In genomic region chr3:136780321-136780720, GRCm38 (mm10) we compare ENCODE assay signal across 19 mouse cellular contexts.
DNase-seq lines count a peak whose midpoint lies in the region; ATAC-seq and TF ChIP-seq lines count a peak whose summit lies in the region.
"Had no signal": no experiment of that assay in that cellular context is flagged by ENCODE, and none has a peak within 500 bp of the region (broad histone marks: within the 10 kb centered on the region; RNA-seq: fewer than 3 reads in every experiment).

No protein-coding gene starts in this region.

- no peaks in the 10 kb centered on the region for H3K36me3 ChIP-seq in kidney, embryonic 15.5 days
- H3K36me3 ChIP-seq: embryonic facial prominence, embryonic 12.5 days; G1E; heart, embryonic 12.5 days; hindbrain, embryonic 15.5 days had no signal

- intact Hi-C loops in heart, postnatal 36 days (cut with DNase I), result no loop called here

- H3K9ac ChIP-seq in kidney, embryonic 15.5 days, result no peak overlapping the region
- H3K9ac ChIP-seq: embryonic facial prominence, embryonic 12.5 days; heart, embryonic 12.5 days; hindbrain, embryonic 15.5 days had no signal

- no peak overlapping the region for H3K4me2 ChIP-seq in kidney, embryonic 15.5 days
- H3K4me2 ChIP-seq: embryonic facial prominence, embryonic 12.5 days; heart, embryonic 12.5 days; hindbrain, embryonic 15.5 days had no signal

- peaks cover 26% of the 10 kb centered on the region; the same call in 1 of the 2 replicates for H3K4me1 ChIP-seq in cerebellum, adult 2 months (ENCODE audit: control insufficient read depth, insufficient read depth, low read length)
- H3K4me1 ChIP-seq in kidney, embryonic 15.5 days, result no peaks in the 10 kb centered on the region
- H3K4me1 ChIP-seq: heart, embryonic 12.5 days had no signal

- TF ChIP-seq CTCF in cerebellum, adult 2 months (IDR thresholded peaks at IDR 0.05; ENCODE audit: borderline replicate concordance, insufficient read depth, low read depth, low read length), result no peak

- no peak overlapping the region for H3K4me3 ChIP-seq in cerebellum, adult 2 months (replicated peaks; ENCODE audit: insufficient read depth, low read depth, low read length)
- no peak overlapping the region for H3K4me3 ChIP-seq in kidney, embryonic 15.5 days (replicated peaks)
- H3K4me3 ChIP-seq: embryonic facial prominence, embryonic 12.5 days; gastrocnemius, adult 2 months; heart, embryonic 12.5 days; hindbrain, embryonic 15.5 days had no signal

- ATAC-seq in cerebellum, adult (ENCODE audit: insufficient number of reproducible peaks, low FRiP score, low TSS enrichment), result peak; percentile 80
- no peak for ATAC-seq in kidney, embryonic 15.5 days (replicated peaks; ENCODE audit: low FRiP score)
- ATAC-seq: CD4-positive, CD25-positive, alpha-beta regulatory T cell, adult 4 months; forebrain, embryonic 16.5 days; intestine, embryonic 16.5 days had no signal

- no peaks in the 10 kb centered on the region for H3K9me3 ChIP-seq in kidney, embryonic 15.5 days (replicated peaks)
- H3K9me3 ChIP-seq: embryonic facial prominence, embryonic 12.5 days; G1E; heart, embryonic 12.5 days; hindbrain, embryonic 15.5 days had no signal

- H3K27me3 ChIP-seq in cerebellum, adult 2 months (ENCODE audit: control insufficient read depth, insufficient read depth, low read length), result no peaks in the 10 kb centered on the region
- H3K27me3 ChIP-seq in kidney, embryonic 15.5 days, result no peaks in the 10 kb centered on the region
- H3K27me3 ChIP-seq: embryonic facial prominence, embryonic 12.5 days; heart, embryonic 12.5 days; hindbrain, embryonic 15.5 days had no signal

- no peak for DNase-seq in cerebellum, postnatal 4 days (ENCODE audit: low spot score in 2 of 2)
- peak; percentile 61 to 85 for DNase-seq in cerebellum, adult 2 months
- peak; percentile 52 to 60 for DNase-seq in cerebellum, postnatal 10 days
- DNase-seq in thymus, postnatal 10 days (ENCODE audit: low spot score in 2 of 2), result no peak
- DNase-seq in heart, postnatal 36 days, result no peak
- DNase-seq: adrenal gland, adult 8-10 months; adrenal gland, postnatal 36 days; B cell, adult 2 months; gastrocnemius, adult 2 months; gastrocnemius, postnatal 25 days had no signal

- 15% methylated on average over 3 of the region's 3 CpGs for WGBS in cerebellum, adult 2 months
- 94% methylated on average over 3 of the region's 3 CpGs for WGBS in kidney, embryonic 15.5 days

- TF ChIP-seq POLR2A in cerebellum, adult 2 months (IDR thresholded peaks at IDR 0.05; ENCODE audit: borderline replicate concordance, insufficient read depth, low read length), result no peak

- no peak overlapping the region for H3K27ac ChIP-seq in cerebellum, adult 2 months (ENCODE audit: insufficient read depth, low read length)
- no peak overlapping the region for H3K27ac ChIP-seq in kidney, embryonic 15.5 days
- H3K27ac ChIP-seq: embryonic facial prominence, embryonic 12.5 days; gastrocnemius, adult 2 months; hindbrain, embryonic 15.5 days had no signal

Comparison
In these comparisons a context has a peak if more than half of its experiments do, and no peak if none do; other contexts are left out.
1. DNase-seq: peak in cerebellum, adult 2 months (2 of 2) and cerebellum, postnatal 10 days (2 of 2); none in cerebellum, postnatal 4 days (0 of 2), thymus, postnatal 10 days (0 of 2) and heart, postnatal 36 days (0 of 2).